Mouse (Mus musculus): ENCODE results near the gene Lamc2. TPM values are rescaled to one million over a fixed set of nuclear protein-coding genes. Genes with fewer than 3 reads are reported as not detected.

Gene Lamc2
- polyA plus RNA-seq, 1 experiment from 2014 or later, result 1.0 TPM

GRCm38 (mm10) chr1:153140747-153141228 lies 45.5 kb downstream of the Lamc2 start:
- Histone ChIP-seq H3K4me2 (no peak overlapping the region), H3K9ac (ENCODE audit: low read depth, low read length) (no peak overlapping the region), H3K36me3 (ENCODE audit: control insufficient read depth, insufficient read depth, low read length) (no peaks in the 10 kb centered on the region), H3K4me1 (replicated peaks; ENCODE audit: control insufficient read depth, insufficient read depth, low read length) (peaks cover 6% of the 10 kb centered on the region; the same call in 1 of the 2 replicates), H3K4me3 (ENCODE audit: low read depth, low read length) (no peak overlapping the region), H3K27me3 (replicated peaks; ENCODE audit: control insufficient read depth, insufficient read depth, low read length) (no peaks in the 10 kb centered on the region), H3K9me3 (ENCODE audit: control insufficient read depth, low read length) (no peaks in the 10 kb centered on the region), H3K27ac (ENCODE audit: low read depth, low read length) (no peak overlapping the region)
- no peak for ATAC-seq (replicated peaks; ENCODE audit: low FRiP score)
- 10% methylated on average over 8 of the region's 8 CpGs for WGBS
- DNase-seq (ENCODE audit: low spot score), result no peak

- Histone ChIP-seq H3K4me2 (no peak overlapping the region), H3K9me3 (ENCODE audit: control insufficient read depth, low read length) (no peaks in the 10 kb centered on the region), H3K27me3 (replicated peaks; ENCODE audit: control insufficient read depth, insufficient read depth, low read length) (no peaks in the 10 kb centered on the region), H3K36me3 (ENCODE audit: control insufficient read depth, insufficient read depth, low read length) (no peaks in the 10 kb centered on the region), H3K4me1 (replicated peaks; ENCODE audit: control insufficient read depth, insufficient read depth, low read length) (peaks cover 6% of the 10 kb centered on the region; the same call in 1 of the 2 replicates), H3K9ac (ENCODE audit: low read depth, low read length) (no peak overlapping the region), H3K4me3 (ENCODE audit: low read depth, low read length) (no peak overlapping the region), H3K27ac (ENCODE audit: low read depth, low read length) (no peak overlapping the region)
- WGBS, result 73% methylated on average over 11 of the region's 11 CpGs
- ATAC-seq (replicated peaks; ENCODE audit: low FRiP score) (no peak), DNase-seq (ENCODE audit: low spot score) (no peak)
These were observed 46.0 kb downstream of the Lamc2 start for GRCm38 (mm10) chr1:153140265-153140664.

- Histone ChIP-seq H3K9ac (ENCODE audit: low read depth, low read length) (no peak overlapping the region), H3K27me3 (replicated peaks; ENCODE audit: control insufficient read depth, insufficient read depth, low read length) (no peaks in the 10 kb centered on the region), H3K4me2 (no peak overlapping the region), H3K36me3 (ENCODE audit: control insufficient read depth, insufficient read depth, low read length) (no peaks in the 10 kb centered on the region), H3K4me1 (replicated peaks; ENCODE audit: control insufficient read depth, insufficient read depth, low read length) (peaks cover 6% of the 10 kb centered on the region; the same call in 1 of the 2 replicates), H3K27ac (ENCODE audit: low read depth, low read length) (no peak overlapping the region), H3K9me3 (ENCODE audit: control insufficient read depth, low read length) (no peaks in the 10 kb centered on the region), H3K4me3 (ENCODE audit: low read depth, low read length) (no peak overlapping the region)
- WGBS, result 44% methylated on average over 7 of the region's 7 CpGs
- ATAC-seq (replicated peaks; ENCODE audit: low FRiP score) (no peak), DNase-seq (ENCODE audit: low spot score) (no peak)
These were observed 46.6 kb downstream of the Lamc2 start for GRCm38 (mm10) chr1:153139635-153140034.

GRCm38 (mm10) chr1:153138486-153138885 lies 47.8 kb downstream of the Lamc2 start:
- Histone ChIP-seq H3K4me2 (no peak overlapping the region), H3K9ac (ENCODE audit: low read depth, low read length) (no peak overlapping the region), H3K4me1 (replicated peaks; ENCODE audit: control insufficient read depth, insufficient read depth, low read length) (peaks cover 11% of the 10 kb centered on the region), H3K27me3 (replicated peaks; ENCODE audit: control insufficient read depth, insufficient read depth, low read length) (no peaks in the 10 kb centered on the region), H3K9me3 (ENCODE audit: control insufficient read depth, low read length) (no peaks in the 10 kb centered on the region), H3K27ac (ENCODE audit: low read depth, low read length) (no peak overlapping the region), H3K4me3 (ENCODE audit: low read depth, low read length) (no peak overlapping the region), H3K36me3 (ENCODE audit: control insufficient read depth, insufficient read depth, low read length) (no peaks in the 10 kb centered on the region)
- DNase-seq (ENCODE audit: low spot score), result no peak
- ATAC-seq (replicated peaks; ENCODE audit: low FRiP score), result no peak
- WGBS, result 77% methylated on average over 5 of the region's 5 CpGs

GRCm38 (mm10) chr1:153136647-153137046 lies 49.6 kb downstream of the Lamc2 start:
- 66% methylated on average over 13 of the region's 13 CpGs for WGBS
- Histone ChIP-seq H3K4me1 (replicated peaks; ENCODE audit: control insufficient read depth, insufficient read depth, low read length) (peaks cover 11% of the 10 kb centered on the region), H3K9ac (ENCODE audit: low read depth, low read length) (no peak overlapping the region), H3K27me3 (replicated peaks; ENCODE audit: control insufficient read depth, insufficient read depth, low read length) (no peaks in the 10 kb centered on the region), H3K4me3 (ENCODE audit: low read depth, low read length) (no peak overlapping the region), H3K9me3 (ENCODE audit: control insufficient read depth, low read length) (no peaks in the 10 kb centered on the region), H3K4me2 (no peak overlapping the region), H3K36me3 (ENCODE audit: control insufficient read depth, insufficient read depth, low read length) (no peaks in the 10 kb centered on the region), H3K27ac (ENCODE audit: low read depth, low read length) (no peak overlapping the region)
- DNase-seq (ENCODE audit: low spot score) (no peak), ATAC-seq (replicated peaks; ENCODE audit: low FRiP score) (no peak)

GRCm38 (mm10) chr1:153133865-153134781 lies 52.1 kb downstream of the Lamc2 start:
- DNase-seq (ENCODE audit: low spot score) (no peak), ATAC-seq (replicated peaks; ENCODE audit: low FRiP score) (no peak)
- 32% methylated on average over 9 of the region's 9 CpGs for WGBS
- H3K4me1 ChIP-seq (replicated peaks; ENCODE audit: control insufficient read depth, insufficient read depth, low read length), result peaks cover 5% of the 10 kb centered on the region; the same call in 1 of the 2 replicates
- no peak overlapping the region for H3K27ac ChIP-seq (ENCODE audit: low read depth, low read length)
- H3K27me3 ChIP-seq (replicated peaks; ENCODE audit: control insufficient read depth, insufficient read depth, low read length), result no peaks in the 10 kb centered on the region
- no peaks in the 10 kb centered on the region for H3K9me3 ChIP-seq (ENCODE audit: control insufficient read depth, low read length)
- no peak overlapping the region for H3K4me2 ChIP-seq
- H3K4me3 ChIP-seq (ENCODE audit: low read depth, low read length), result no peak overlapping the region
- no peaks in the 10 kb centered on the region for H3K36me3 ChIP-seq (ENCODE audit: control insufficient read depth, insufficient read depth, low read length)
- no peak overlapping the region for H3K9ac ChIP-seq (ENCODE audit: low read depth, low read length)

- no peak overlapping the region for H3K27ac ChIP-seq (ENCODE audit: low read depth, low read length)
- ATAC-seq (replicated peaks; ENCODE audit: low FRiP score) (no peak), DNase-seq (ENCODE audit: low spot score) (no peak)
- no peak overlapping the region for H3K9ac ChIP-seq (ENCODE audit: low read depth, low read length)
- no peak overlapping the region for H3K4me2 ChIP-seq
- no peaks in the 10 kb centered on the region for H3K36me3 ChIP-seq (ENCODE audit: control insufficient read depth, insufficient read depth, low read length)
- H3K4me3 ChIP-seq (ENCODE audit: low read depth, low read length), result no peak overlapping the region
- no peaks in the 10 kb centered on the region for H3K9me3 ChIP-seq (ENCODE audit: control insufficient read depth, low read length)
- peaks cover 5% of the 10 kb centered on the region; the same call in 1 of the 2 replicates for H3K4me1 ChIP-seq (replicated peaks; ENCODE audit: control insufficient read depth, insufficient read depth, low read length)
- no peaks in the 10 kb centered on the region for H3K27me3 ChIP-seq (replicated peaks; ENCODE audit: control insufficient read depth, insufficient read depth, low read length)
- 81% methylated on average over 11 of the region's 11 CpGs for WGBS
These were observed 56.1 kb downstream of the Lamc2 start for GRCm38 (mm10) chr1:153129992-153130713.

- WGBS, result 67% methylated on average over 8 of the region's 8 CpGs
- Histone ChIP-seq H3K27ac (ENCODE audit: low read depth, low read length) (no peak overlapping the region), H3K4me1 (replicated peaks; ENCODE audit: control insufficient read depth, insufficient read depth, low read length) (no peaks in the 10 kb centered on the region), H3K27me3 (replicated peaks; ENCODE audit: control insufficient read depth, insufficient read depth, low read length) (no peaks in the 10 kb centered on the region), H3K4me2 (no peak overlapping the region), H3K36me3 (ENCODE audit: control insufficient read depth, insufficient read depth, low read length) (no peaks in the 10 kb centered on the region), H3K4me3 (ENCODE audit: low read depth, low read length) (no peak overlapping the region), H3K9me3 (ENCODE audit: control insufficient read depth, low read length) (no peaks in the 10 kb centered on the region), H3K9ac (ENCODE audit: low read depth, low read length) (no peak overlapping the region)
- ATAC-seq (replicated peaks; ENCODE audit: low FRiP score), result no peak
- no peak for DNase-seq (ENCODE audit: low spot score)
These were observed 57.5 kb downstream of the Lamc2 start for GRCm38 (mm10) chr1:153128780-153129179.

All from liver, embryonic 11.5 days (tissue).